In the genomic region with DNA sequence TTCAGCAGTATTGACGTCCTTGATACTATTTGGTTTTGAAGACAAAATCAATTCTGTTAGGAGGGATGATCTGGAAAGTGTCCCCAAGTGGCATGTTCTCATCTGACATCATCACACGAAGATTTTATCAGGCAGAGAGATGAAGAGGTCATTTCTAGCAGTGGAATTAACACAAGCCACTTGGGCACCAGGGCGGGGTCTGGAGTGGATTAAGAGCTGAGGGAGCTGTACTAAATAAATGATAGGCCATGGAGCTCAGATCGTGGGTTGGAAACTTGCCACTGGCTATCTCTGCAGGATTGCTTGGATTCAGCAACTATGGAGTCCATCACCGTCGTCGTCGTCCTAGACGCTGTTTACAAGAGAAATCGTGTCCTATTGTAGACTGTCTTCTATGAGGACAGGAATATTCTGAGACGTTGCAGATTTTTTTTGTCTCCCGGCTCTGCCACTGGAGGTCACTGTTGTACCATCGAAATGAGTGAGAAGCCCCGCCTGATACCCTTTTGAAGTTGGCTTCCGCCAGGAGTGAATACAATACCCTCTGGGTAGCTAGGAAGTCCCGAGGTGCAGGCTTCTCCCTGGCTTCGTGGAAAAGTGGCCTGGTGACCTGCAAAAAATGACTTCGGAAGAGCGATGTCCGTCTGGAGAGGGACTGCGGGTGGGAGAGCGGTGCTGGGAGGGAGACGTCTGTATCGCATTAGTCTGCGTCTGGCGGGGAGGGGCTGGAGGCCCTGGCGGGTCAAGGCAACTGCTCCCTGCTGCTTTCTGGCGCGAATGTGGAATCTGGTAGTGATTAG, we compare ENCODE assay signal across 7 mouse cellular contexts.
DNase-seq lines count a peak whose midpoint lies in the region; ATAC-seq lines count a peak whose summit lies in the region.

No protein-coding gene starts in this region.

- DNase-seq in adrenal gland, adult 18-20 months (ENCODE audit: low spot score in 2 of 2) = peak; percentile 88 to 89
- DNase-seq in embryo, embryonic 11 days = peak; percentile 94
- DNase-seq in kidney, adult 11 months = peak; percentile 75
- DNase-seq in limb, embryonic 10.5 days (ENCODE audit: low spot score) = peak; percentile 95
- DNase-seq in spleen, adult 12 weeks (ENCODE audit: low spot score) = peak; percentile 52

- WGBS in limb, embryonic 10.5 days = 4% methylated on average over 29 of the region's 29 CpGs
- 4% methylated on average over 29 of the region's 29 CpGs for WGBS in midbrain, embryonic 13.5 days

- no peaks in the 10 kb centered on the region for H3K27me3 ChIP-seq in limb, embryonic 10.5 days (ENCODE audit: low read depth, poor library complexity, severe bottlenecking)
- no peaks in the 10 kb centered on the region for H3K27me3 ChIP-seq in midbrain, embryonic 13.5 days

- no peaks in the 10 kb centered on the region for H3K9me3 ChIP-seq in limb, embryonic 10.5 days (replicated peaks)
- H3K9me3 ChIP-seq in midbrain, embryonic 13.5 days = no peaks in the 10 kb centered on the region

- peak overlapping the region; percentile 59 for H3K4me2 ChIP-seq in midbrain, embryonic 13.5 days (replicated peaks)

- peak overlapping the region; percentile 29 for H3K4me3 ChIP-seq in limb, embryonic 10.5 days
- peak overlapping the region; percentile 37 for H3K4me3 ChIP-seq in midbrain, embryonic 13.5 days (replicated peaks)

- peak overlapping the region; percentile 65 for H3K9ac ChIP-seq in midbrain, embryonic 13.5 days (replicated peaks)

- H3K27ac ChIP-seq in limb, embryonic 10.5 days = peak overlapping the region; percentile 93
- peak overlapping the region; percentile 93 for H3K27ac ChIP-seq in midbrain, embryonic 13.5 days

- peak; percentile 97 for ATAC-seq in granulocyte monocyte progenitor cell, adult 5-6 weeks (replicated peaks; ENCODE audit: poor library complexity, severe bottlenecking)
- ATAC-seq in midbrain, embryonic 13.5 days = peak; percentile 95

- peaks cover 49% of the 10 kb centered on the region for H3K4me1 ChIP-seq in limb, embryonic 10.5 days
- peaks cover 38% of the 10 kb centered on the region for H3K4me1 ChIP-seq in midbrain, embryonic 13.5 days (replicated peaks)

- no peaks in the 10 kb centered on the region for H3K36me3 ChIP-seq in limb, embryonic 10.5 days
- no peaks in the 10 kb centered on the region for H3K36me3 ChIP-seq in midbrain, embryonic 13.5 days

Comparison
In these comparisons a context has a peak if more than half of its experiments do, and no peak if none do; other contexts are left out.
1. Peak in every context shown above with its lines: DNase-seq, ATAC-seq, H3K4me3 ChIP-seq and H3K27ac ChIP-seq.